Mouse (Mus musculus) midbrain, embryonic 11.5 days (tissue): ENCODE results near the gene Ostm1. TPM values are rescaled to one million over a fixed set of nuclear protein-coding genes. Genes with fewer than 3 reads are reported as not detected.

Experiments
- ATAC-seq: fragments of 200-750 bp; cut with Nextera tagmentation; 2 replicates; pipeline ENCODE4 v1.8.0; 2017; ENCODE audit warnings: moderate TSS enrichment, moderate library complexity; ENCODE audit not compliant: low FRiP score
- DNase-seq: peaks from one replicate; pipeline ENCODE4 v3.0.0; 2015; ENCODE audit warnings: low spot score; ENCODE audit errors: missing footprints
- H3K27ac ChIP-seq: fragments of 300-500 bp; sonication (generic); 2 replicates; pipeline ENCODE4 v1.5.1; 2014; ENCODE audit warnings: low read depth, low read length
- H3K27me3 ChIP-seq: fragments of 300-500 bp; sonication (generic); 2 replicates; pipeline ENCODE4 v1.6.1; 2014; ENCODE audit warnings: mild to moderate bottlenecking, low read length, moderate library complexity, mixed read lengths; ENCODE audit not compliant: control insufficient read depth, insufficient read depth
- H3K36me3 ChIP-seq: fragments of 300-500 bp; sonication (generic); 2 replicates; pipeline ENCODE4 v1.6.1; 2014; ENCODE audit warnings: mild to moderate bottlenecking, low read length, moderate library complexity, mixed read lengths; ENCODE audit not compliant: control insufficient read depth, insufficient read depth
- H3K4me1 ChIP-seq: fragments of 300-500 bp; sonication (generic); 2 replicates; pipeline ENCODE4 v1.6.1; 2014; ENCODE audit warnings: low read length; ENCODE audit not compliant: control insufficient read depth, insufficient read depth
- H3K4me2 ChIP-seq: fragments of 300-500 bp; sonication (generic); 2 replicates; pipeline ENCODE4 v1.6.1; 2014; ENCODE audit warnings: mild to moderate bottlenecking, moderate library complexity
- H3K4me3 ChIP-seq: fragments of 300-500 bp; sonication (generic); 2 replicates; pipeline ENCODE4 v1.5.1; 2014; ENCODE audit warnings: low read depth, low read length
- H3K9ac ChIP-seq: fragments of 300-500 bp; sonication (generic); 2 replicates; pipeline ENCODE4 v1.6.1; 2014; ENCODE audit warnings: low read length
- H3K9me3 ChIP-seq: fragments of 300-500 bp; sonication (generic); 2 replicates; pipeline ENCODE4 v1.6.1; 2016; ENCODE audit warnings: low read length; ENCODE audit not compliant: control insufficient read depth
- WGBS: fragments of 180-500 bp; shearing (Covaris S2); extraction: QIAGEN DNeasy Blood & Tissue Kit; methylation state at CpG from one replicate; pipeline ENCODE4 v1.1.7; 2014; 5-methylcytosine and 5-hydroxymethylcytosine counted together
- polyA plus RNA-seq: library from polyadenylated mRNA; unstranded; fragments of >200 nt; fragmentation: Nextera tagmentation; extraction: Ambion mirVana; gene quantifications from 2 replicates; pipeline ENCODE4 v1.2.1, GENCODE M21; 2014

Gene Ostm1
- polyA plus RNA-seq, 1 experiment from 2014 or later: 28.5 TPM

GRCm38 (mm10) chr10:42581694-42582565, 1.7 kb upstream of the Ostm1 start:
- WGBS: under 1% methylated on average over 45 of the region's 45 CpGs
- peak; percentile 98 for DNase-seq
- H3K27ac ChIP-seq: peak overlapping the region; percentile 61
- H3K4me2 ChIP-seq: peak overlapping the region; percentile 72
- no peaks in the 10 kb centered on the region for H3K36me3 ChIP-seq
- ATAC-seq: no peak
- no peaks in the 10 kb centered on the region for H3K9me3 ChIP-seq
- peak overlapping the region; percentile 85 for H3K9ac ChIP-seq
- peaks cover 75% of the 10 kb centered on the region for H3K27me3 ChIP-seq
- H3K4me1 ChIP-seq: peaks cover 40% of the 10 kb centered on the region
- H3K4me3 ChIP-seq: peak overlapping the region; percentile 61

GRCm38 (mm10) chr10:42582566-42583110, 984 bp upstream of the Ostm1 start:
- Histone ChIP-seq H3K4me2 (peak overlapping the region; percentile 72), H3K36me3 (no peaks in the 10 kb centered on the region), H3K4me1 (peaks cover 42% of the 10 kb centered on the region), H3K27ac (peak overlapping the region; percentile 61; the same call in 1 of the 2 replicates), H3K9me3 (no peaks in the 10 kb centered on the region), H3K27me3 (peaks cover 74% of the 10 kb centered on the region), H3K4me3 (peak overlapping the region; percentile 61), H3K9ac (peak overlapping the region; percentile 85)
- ATAC-seq (no peak), DNase-seq (peak; percentile 96)
- under 1% methylated on average over 44 of the region's 44 CpGs for WGBS

- under 1% methylated on average over 32 of the region's 32 CpGs for WGBS
- Histone ChIP-seq H3K27ac (peak overlapping the region; percentile 48; the same call in 1 of the 2 replicates), H3K27me3 (peaks cover 83% of the 10 kb centered on the region), H3K9ac (peak overlapping the region; percentile 85), H3K4me3 (peak overlapping the region; percentile 61), H3K4me1 (peaks cover 43% of the 10 kb centered on the region), H3K9me3 (no peaks in the 10 kb centered on the region), H3K36me3 (no peaks in the 10 kb centered on the region), H3K4me2 (peak overlapping the region; percentile 72)
- DNase-seq: no peak
- ATAC-seq: peak; percentile 15; the same call in 1 of the 2 replicates
Measured at GRCm38 (mm10) chr10:42583902-42584435, 347 bp downstream of the Ostm1 start.

- Histone ChIP-seq H3K4me1 (peaks cover 39% of the 10 kb centered on the region), H3K27ac (peak overlapping the region; percentile 48; the same call in 1 of the 2 replicates), H3K27me3 (peaks cover 83% of the 10 kb centered on the region), H3K9ac (peak overlapping the region; percentile 85), H3K4me3 (peak overlapping the region; percentile 61), H3K9me3 (no peaks in the 10 kb centered on the region), H3K36me3 (no peaks in the 10 kb centered on the region), H3K4me2 (peak overlapping the region; percentile 72)
- ATAC-seq (no peak), DNase-seq (peak; percentile 97)
- under 1% methylated on average over 37 of the region's 37 CpGs for WGBS
Measured at GRCm38 (mm10) chr10:42584436-42584983, 888 bp downstream of the Ostm1 start.

- Histone ChIP-seq H3K9me3 (no peaks in the 10 kb centered on the region), H3K4me3 (peak overlapping the region; percentile 61), H3K27ac (no peak overlapping the region), H3K36me3 (no peaks in the 10 kb centered on the region), H3K9ac (peak overlapping the region; percentile 85), H3K4me1 (peaks cover 38% of the 10 kb centered on the region), H3K4me2 (peak overlapping the region; percentile 72), H3K27me3 (peaks cover 83% of the 10 kb centered on the region)
- 2% methylated on average over 8 of the region's 8 CpGs for WGBS
- DNase-seq (peak; percentile 92), ATAC-seq (no peak)
Measured at GRCm38 (mm10) chr10:42585156-42585555, 1.5 kb downstream of the Ostm1 start.

GRCm38 (mm10) chr10:42585596-42586305, 2.1 kb downstream of the Ostm1 start:
- WGBS: 7% methylated on average over 22 of the region's 22 CpGs
- Histone ChIP-seq H3K4me2 (peak overlapping the region; percentile 72; the same call in 1 of the 2 replicates), H3K27me3 (peaks cover 83% of the 10 kb centered on the region), H3K4me3 (peak overlapping the region; percentile 61), H3K9ac (no peak overlapping the region), H3K27ac (no peak overlapping the region), H3K4me1 (peaks cover 38% of the 10 kb centered on the region), H3K9me3 (no peaks in the 10 kb centered on the region), H3K36me3 (no peaks in the 10 kb centered on the region)
- DNase-seq (peak; percentile 93), ATAC-seq (no peak)

- Histone ChIP-seq H3K4me3 (no peak overlapping the region), H3K4me2 (no peak overlapping the region), H3K27ac (no peak overlapping the region), H3K9ac (no peak overlapping the region), H3K9me3 (no peaks in the 10 kb centered on the region), H3K4me1 (peaks cover 52% of the 10 kb centered on the region), H3K27me3 (peaks cover 88% of the 10 kb centered on the region), H3K36me3 (no peaks in the 10 kb centered on the region)
- ATAC-seq: no peak
- DNase-seq: peak; percentile 92
- WGBS: 6% methylated on average over 8 of the region's 8 CpGs
Measured at GRCm38 (mm10) chr10:42587961-42588750, 4.5 kb downstream of the Ostm1 start.

- H3K4me1 ChIP-seq: peaks cover 50% of the 10 kb centered on the region
- H3K27ac ChIP-seq: no peak overlapping the region
- DNase-seq (peak; percentile 87), ATAC-seq (no peak)
- no peaks in the 10 kb centered on the region for H3K9me3 ChIP-seq
- no peak overlapping the region for H3K4me2 ChIP-seq
- no peak overlapping the region for H3K9ac ChIP-seq
- H3K4me3 ChIP-seq: no peak overlapping the region
- H3K27me3 ChIP-seq: peaks cover 95% of the 10 kb centered on the region
- H3K36me3 ChIP-seq: no peaks in the 10 kb centered on the region
- WGBS: under 1% methylated on average over 5 of the region's 5 CpGs
Measured at GRCm38 (mm10) chr10:42589505-42589904, 5.9 kb downstream of the Ostm1 start.
